Mouse (Mus musculus) left cerebral cortex, adult 18-20 months (tissue): Measurements from ENCODE around the gene Il34. TPM values are rescaled to one million over a fixed set of nuclear protein-coding genes. Genes with fewer than 3 reads are reported as not detected.

Source experiments
- total RNA-seq, 2 experiments: library from RNA; stranded (reverse); gene quantifications; 2 replicates each; pipeline ENCODE4 v1.2.3; 2021

The Il34 gene
- total RNA-seq, 2 experiments from 2014 or later: 102 to 106 TPM

Other genes with a start within 250 kb of the Il34 start
- gene Vac14, start 187.3 kb downstream of the Il34 start, total RNA-seq: 10 to 100 TPM; 26.9 to 28.0 TPM
- 100 to 1,000 TPM; 208 to 219 TPM for gene Mtss1l, start 84.4 kb downstream of the Il34 start, total RNA-seq
- 10 to 100 TPM; 54.3 to 58.6 TPM for gene Cog4, start 40.7 kb upstream of the Il34 start, total RNA-seq
- gene Sf3b3, start 40.9 kb upstream of the Il34 start, total RNA-seq: 10 to 100 TPM; 61.7 to 63.8 TPM
- 10 to 100 TPM; 18.8 to 18.9 TPM for gene Fuk, start 96.6 kb upstream of the Il34 start, total RNA-seq
- gene St3gal2, start 114.0 kb upstream of the Il34 start, total RNA-seq: 10 to 100 TPM; 94.4 to 96.8 TPM
- 10 to 100 TPM; 25.9 to 28.7 TPM for gene Ddx19a, start 191.9 kb upstream of the Il34 start, total RNA-seq
- gene Ddx19b, start 225.8 kb upstream of the Il34 start, total RNA-seq: 10 to 100 TPM; 21.2 to 22.5 TPM
- 100 to 1,000 TPM in 1 of 2 experiments, 10 to 100 TPM in 1; 94.0 to 102 TPM for gene Aars, start 227.2 kb upstream of the Il34 start, total RNA-seq